Mouse (Mus musculus) liver, adult 2 months (tissue): ENCODE measurements around the gene Fgfr2.

Source experiments
- CTCF ChIP-seq: fragments of 200-500 bp; IDR thresholded peaks from 2 replicates; pipeline ENCODE4 v1.5.1; 2011; ENCODE audit warnings: low read depth, low read length, control low read depth
- POLR2A ChIP-seq: fragments of 200-500 bp; IDR thresholded peaks from 2 replicates; pipeline ENCODE4 v1.6.1; 2011; ENCODE audit warnings: low read length, control low read depth; ENCODE audit not compliant: insufficient read depth; ENCODE audit errors: extremely low read depth

DNA sequence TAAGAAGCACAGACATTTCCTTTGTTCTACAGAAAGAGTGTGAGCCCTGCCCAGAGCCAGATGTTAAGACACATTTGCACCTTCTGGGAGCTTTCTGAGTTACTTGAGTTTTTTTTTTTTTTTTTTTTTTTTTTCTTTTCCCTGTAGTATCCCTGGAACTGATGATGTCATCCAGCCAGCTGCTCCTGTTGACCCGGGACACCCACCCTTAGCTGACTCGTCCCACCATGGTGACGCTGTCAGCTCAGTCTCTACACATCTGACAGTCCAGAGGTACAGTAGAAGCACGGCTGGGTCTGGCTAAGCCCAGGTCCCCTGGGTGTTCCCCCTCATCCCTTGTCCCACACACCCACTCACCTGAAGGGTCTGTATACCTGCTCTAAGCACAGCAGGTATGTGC is 2460.3 kb downstream of the Fgfr2 start:
- TF ChIP-seq CTCF (no peak), POLR2A (no peak)
